Mouse (Mus musculus): Measurements from ENCODE around the gene Cbl. TPM values are rescaled to one million over a fixed set of nuclear protein-coding genes. Genes with fewer than 3 reads are reported as not detected.

Gene Cbl
- polyA plus RNA-seq, 1 experiment from 2014 or later, result 4.9 TPM

DNA sequence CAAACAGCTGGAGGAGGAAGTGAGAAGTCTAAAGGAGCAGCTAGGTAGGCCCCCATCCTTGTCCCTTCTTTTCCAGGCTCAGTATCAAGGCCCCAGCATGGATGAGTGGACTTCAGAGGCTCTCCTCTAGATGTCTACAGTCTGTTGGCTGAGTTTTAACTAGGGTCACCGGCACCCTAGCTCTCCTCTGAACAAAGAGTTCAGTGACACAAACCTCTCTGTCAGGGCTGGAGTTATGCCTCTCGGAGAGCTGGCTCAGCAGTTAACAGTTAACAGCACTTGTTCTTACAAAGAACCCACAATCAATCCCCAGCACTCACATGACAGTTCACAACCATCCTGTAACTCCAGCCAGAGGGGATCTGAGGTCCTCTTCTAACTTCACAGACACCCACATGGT, 9.8 kb upstream of the Cbl start:
- DNase-seq (ENCODE audit: low spot score), result no peak
- TF ChIP-seq EP300 (optimal IDR thresholded peaks at IDR 0.05), result no peak
- TF ChIP-seq CTCF (IDR thresholded peaks at IDR 0.05; ENCODE audit: low read depth), result no peak
- no peak for ATAC-seq (ENCODE audit: low FRiP score, low TSS enrichment)
- Histone ChIP-seq H3K27ac (replicated peaks) (no peak overlapping the region), H3K27me3 (ENCODE audit: control insufficient read depth, insufficient read depth, low read length) (no peaks in the 10 kb centered on the region), H3K4me3 (ENCODE audit: low read depth, low read length) (no peak overlapping the region), H3K4me2 (replicated peaks; ENCODE audit: low read depth) (no peak overlapping the region), H3K4me1 (replicated peaks; ENCODE audit: control insufficient read depth, insufficient read depth) (no peaks in the 10 kb centered on the region), H3K9me3 (ENCODE audit: control insufficient read depth, low read length) (no peaks in the 10 kb centered on the region), H3K9ac (ENCODE audit: low read length) (no peak overlapping the region), H3K36me3 (ENCODE audit: control insufficient read depth, insufficient read depth, low read length) (no peaks in the 10 kb centered on the region)
- 52% methylated on average over 2 of the region's 2 CpGs for WGBS

DNA sequence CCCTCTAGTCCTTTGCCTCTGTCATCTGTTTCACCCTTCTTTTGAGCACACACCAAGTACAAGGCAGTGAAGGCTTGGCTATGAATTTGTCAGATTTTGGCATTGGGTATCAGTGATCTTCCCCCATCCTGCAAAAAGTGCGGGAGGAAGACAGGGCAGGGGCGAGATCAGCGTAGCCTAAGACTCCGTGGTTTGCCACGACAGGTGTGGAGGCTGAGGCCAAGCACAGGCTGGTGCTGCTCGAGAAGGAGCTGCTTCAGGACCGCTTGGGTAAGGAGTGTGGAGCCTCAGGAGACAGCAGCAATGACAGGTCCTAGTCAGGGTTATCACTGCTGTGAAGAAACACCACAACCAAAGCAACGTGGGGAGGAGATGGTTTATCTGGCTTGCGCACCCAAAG, 7.6 kb upstream of the Cbl start:
- 61% methylated on average over 9 of the region's 9 CpGs for WGBS
- Histone ChIP-seq H3K27ac (replicated peaks) (no peak overlapping the region), H3K36me3 (ENCODE audit: control insufficient read depth, insufficient read depth, low read length) (no peaks in the 10 kb centered on the region), H3K9ac (ENCODE audit: low read length) (no peak overlapping the region), H3K4me2 (replicated peaks; ENCODE audit: low read depth) (no peak overlapping the region), H3K9me3 (ENCODE audit: control insufficient read depth, low read length) (no peaks in the 10 kb centered on the region), H3K4me3 (ENCODE audit: low read depth, low read length) (no peak overlapping the region), H3K4me1 (replicated peaks; ENCODE audit: control insufficient read depth, insufficient read depth) (no peaks in the 10 kb centered on the region), H3K27me3 (ENCODE audit: control insufficient read depth, insufficient read depth, low read length) (no peaks in the 10 kb centered on the region)
- DNase-seq (ENCODE audit: low spot score), result no peak
- TF ChIP-seq EP300 (optimal IDR thresholded peaks at IDR 0.05), result no peak
- no peak for TF ChIP-seq CTCF (IDR thresholded peaks at IDR 0.05; ENCODE audit: low read depth)
- no peak for ATAC-seq (ENCODE audit: low FRiP score, low TSS enrichment)

DNA sequence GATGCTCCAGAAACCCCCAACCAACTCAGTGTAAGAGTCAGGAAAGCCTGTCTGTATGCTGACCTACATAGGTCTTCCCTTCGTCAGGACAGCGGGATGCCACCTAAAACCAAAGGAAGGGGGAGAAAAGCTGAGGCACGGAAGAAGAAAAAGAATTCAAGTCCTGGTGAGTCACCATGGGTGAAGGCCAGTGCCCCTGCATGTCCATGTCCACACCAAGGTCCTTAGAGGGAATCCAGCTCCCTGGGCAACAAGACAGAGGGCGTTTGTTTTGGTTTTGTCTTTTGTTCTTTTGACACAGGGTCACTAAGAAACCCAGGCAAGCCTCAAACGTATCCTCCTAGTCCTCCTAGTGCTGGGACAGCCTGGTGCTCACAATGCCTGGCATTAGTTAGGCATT, 7.1 kb upstream of the Cbl start:
- H3K4me2 ChIP-seq (replicated peaks; ENCODE audit: low read depth), result no peak overlapping the region
- no peak for ATAC-seq (ENCODE audit: low FRiP score, low TSS enrichment)
- H3K27ac ChIP-seq (replicated peaks), result no peak overlapping the region
- TF ChIP-seq CTCF (IDR thresholded peaks at IDR 0.05; ENCODE audit: low read depth), result no peak
- TF ChIP-seq EP300 (optimal IDR thresholded peaks at IDR 0.05), result no peak
- no peak for DNase-seq (ENCODE audit: low spot score)
- no peaks in the 10 kb centered on the region for H3K4me1 ChIP-seq (replicated peaks; ENCODE audit: control insufficient read depth, insufficient read depth)
- WGBS, result 53% methylated on average over 5 of the region's 5 CpGs
- H3K9ac ChIP-seq (ENCODE audit: low read length), result no peak overlapping the region
- H3K36me3 ChIP-seq (ENCODE audit: control insufficient read depth, insufficient read depth, low read length), result no peaks in the 10 kb centered on the region
- no peak overlapping the region for H3K4me3 ChIP-seq (ENCODE audit: low read depth, low read length)
- H3K27me3 ChIP-seq (ENCODE audit: control insufficient read depth, insufficient read depth, low read length), result no peaks in the 10 kb centered on the region
- H3K9me3 ChIP-seq (ENCODE audit: control insufficient read depth, low read length), result no peaks in the 10 kb centered on the region

DNA sequence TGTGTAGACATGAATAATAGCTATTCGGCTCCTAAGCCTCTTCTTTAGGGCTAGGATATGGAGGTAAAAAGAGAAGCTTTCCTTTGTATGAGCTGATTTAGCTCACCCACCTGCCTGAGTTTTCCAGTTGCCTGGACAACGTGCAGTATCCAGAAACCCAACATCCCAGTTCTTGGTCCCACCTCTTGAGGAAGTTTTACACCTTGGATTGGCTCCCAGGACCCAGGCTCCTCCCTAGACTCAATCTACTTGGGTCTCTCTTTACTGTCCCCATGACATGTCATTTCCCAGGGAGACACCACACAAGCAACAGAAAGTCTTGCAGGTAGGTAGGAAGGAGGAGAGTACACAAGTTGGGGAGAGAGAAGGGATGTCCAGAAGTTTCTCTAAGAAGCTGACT, 6.5 kb upstream of the Cbl start, which contains the start of gene Ccdc153:
Gene Ccdc153 (plus strand): TSS at position 278 of the 400 bp plus-strand sequence.
- Histone ChIP-seq H3K36me3 (ENCODE audit: control insufficient read depth, insufficient read depth, low read length) (no peaks in the 10 kb centered on the region), H3K4me2 (replicated peaks; ENCODE audit: low read depth) (no peak within 1 kb of the TSS), H3K9me3 (ENCODE audit: control insufficient read depth, low read length) (no peaks in the 10 kb centered on the region), H3K27me3 (ENCODE audit: control insufficient read depth, insufficient read depth, low read length) (no peaks in the 10 kb centered on the region), H3K4me1 (replicated peaks; ENCODE audit: control insufficient read depth, insufficient read depth) (no peaks in the 10 kb centered on the region), H3K4me3 (ENCODE audit: low read depth, low read length) (no peak within 1 kb of the TSS), H3K9ac (ENCODE audit: low read length) (no peak within 1 kb of the TSS), H3K27ac (replicated peaks) (no peak within 1 kb of the TSS)
- ATAC-seq (ENCODE audit: low FRiP score, low TSS enrichment) (no peak), DNase-seq (ENCODE audit: low spot score) (no peak)
- 40% methylated on average over 2 of the region's 2 CpGs for WGBS
- TF ChIP-seq CTCF (IDR thresholded peaks at IDR 0.05; ENCODE audit: low read depth) (no peak), EP300 (optimal IDR thresholded peaks at IDR 0.05) (no peak)

GRCm38 (mm10) chr9:44239447-44239846, 5.6 kb upstream of the Cbl start:
- ATAC-seq (ENCODE audit: low FRiP score, low TSS enrichment) (no peak), DNase-seq (ENCODE audit: low spot score) (peak; percentile 53)
- H3K27ac ChIP-seq (replicated peaks), result no peak overlapping the region
- no peaks in the 10 kb centered on the region for H3K4me1 ChIP-seq (replicated peaks; ENCODE audit: control insufficient read depth, insufficient read depth)
- peak; percentile 86 for TF ChIP-seq CTCF (IDR thresholded peaks at IDR 0.05; ENCODE audit: low read depth)
- no peak for TF ChIP-seq EP300 (optimal IDR thresholded peaks at IDR 0.05)
- no peak overlapping the region for H3K9ac ChIP-seq (ENCODE audit: low read length)
- 10% methylated on average over 5 of the region's 5 CpGs for WGBS
- no peaks in the 10 kb centered on the region for H3K9me3 ChIP-seq (ENCODE audit: control insufficient read depth, low read length)
- no peaks in the 10 kb centered on the region for H3K36me3 ChIP-seq (ENCODE audit: control insufficient read depth, insufficient read depth, low read length)
- H3K27me3 ChIP-seq (ENCODE audit: control insufficient read depth, insufficient read depth, low read length), result no peaks in the 10 kb centered on the region
- H3K4me3 ChIP-seq (ENCODE audit: low read depth, low read length), result no peak overlapping the region
- no peak overlapping the region for H3K4me2 ChIP-seq (replicated peaks; ENCODE audit: low read depth)

- Histone ChIP-seq H3K4me2 (replicated peaks; ENCODE audit: low read depth) (no peak overlapping the region), H3K4me3 (ENCODE audit: low read depth, low read length) (no peak overlapping the region), H3K9me3 (ENCODE audit: control insufficient read depth, low read length) (no peaks in the 10 kb centered on the region), H3K27me3 (ENCODE audit: control insufficient read depth, insufficient read depth, low read length) (no peaks in the 10 kb centered on the region), H3K27ac (replicated peaks) (no peak overlapping the region), H3K4me1 (replicated peaks; ENCODE audit: control insufficient read depth, insufficient read depth) (no peaks in the 10 kb centered on the region), H3K36me3 (ENCODE audit: control insufficient read depth, insufficient read depth, low read length) (no peaks in the 10 kb centered on the region), H3K9ac (ENCODE audit: low read length) (no peak overlapping the region)
- no peak for ATAC-seq (ENCODE audit: low FRiP score, low TSS enrichment)
- 80% methylated on average over 17 of the region's 17 CpGs for WGBS
- TF ChIP-seq EP300 (optimal IDR thresholded peaks at IDR 0.05), result no peak
- no peak for TF ChIP-seq CTCF (IDR thresholded peaks at IDR 0.05; ENCODE audit: low read depth)
- no peak for DNase-seq (ENCODE audit: low spot score)
Measured at GRCm38 (mm10) chr9:44238501-44239190, 4.8 kb upstream of the Cbl start.
